Mouse (Mus musculus): ENCODE data around the gene Fmod.

The Fmod gene

GRCm38 (mm10) chr1:134037172-134037571 is at the start of gene Fmod:
Fmod (plus strand) TSS chr1:134037254.
- no peak for DNase-seq (ENCODE audit: low read depth, low spot score)

GRCm38 (mm10) chr1:133988845-133989244 is 48.2 kb upstream of the Fmod start:
- no peak for DNase-seq (ENCODE audit: low read depth, low spot score)

- no peak for DNase-seq (ENCODE audit: low read depth, low spot score)
These were observed 45.8 kb upstream of the Fmod start for GRCm38 (mm10) chr1:133991277-133991676.

- DNase-seq (ENCODE audit: low read depth, low spot score) = no peak
These were observed 31.6 kb upstream of the Fmod start for GRCm38 (mm10) chr1:134005490-134005889.

GRCm38 (mm10) chr1:134006105-134006764 is 30.8 kb upstream of the Fmod start:
- no peak for DNase-seq (ENCODE audit: low read depth, low spot score)

- peak; percentile 34 for DNase-seq (ENCODE audit: low read depth, low spot score)
These were observed 12.6 kb upstream of the Fmod start for GRCm38 (mm10) chr1:134024293-134024971.

GRCm38 (mm10) chr1:134025975-134026374 is 11.1 kb upstream of the Fmod start:
- no peak for DNase-seq (ENCODE audit: low read depth, low spot score)

GRCm38 (mm10) chr1:134026741-134027140 is 10.3 kb upstream of the Fmod start:
- DNase-seq (ENCODE audit: low read depth, low spot score) = peak; percentile 28

- DNase-seq (ENCODE audit: low read depth, low spot score) = no peak
These were observed 8.8 kb upstream of the Fmod start for GRCm38 (mm10) chr1:134028161-134028846.

GRCm38 (mm10) chr1:134036492-134036891 is 562 bp upstream of the Fmod start:
- DNase-seq (ENCODE audit: low read depth, low spot score) = no peak

- DNase-seq (ENCODE audit: low read depth, low spot score) = no peak
These were observed 1.3 kb downstream of the Fmod start for GRCm38 (mm10) chr1:134038336-134038735.

- no peak for DNase-seq (ENCODE audit: low read depth, low spot score)
These were observed 2.3 kb downstream of the Fmod start for GRCm38 (mm10) chr1:134039361-134039760.

GRCm38 (mm10) chr1:134041900-134042299 is 4.8 kb downstream of the Fmod start:
- no peak for DNase-seq (ENCODE audit: low read depth, low spot score)

GRCm38 (mm10) chr1:134042341-134042740 is 5.3 kb downstream of the Fmod start:
- no peak for DNase-seq (ENCODE audit: low read depth, low spot score)

- no peak for DNase-seq (ENCODE audit: low read depth, low spot score)
These were observed 7.8 kb downstream of the Fmod start for GRCm38 (mm10) chr1:134044805-134045204.

- DNase-seq (ENCODE audit: low read depth, low spot score) = peak; percentile 76
These were observed 8.9 kb downstream of the Fmod start for GRCm38 (mm10) chr1:134045971-134046370.

GRCm38 (mm10) chr1:134046387-134046786 is 9.3 kb downstream of the Fmod start:
- no peak for DNase-seq (ENCODE audit: low read depth, low spot score)

GRCm38 (mm10) chr1:134047431-134047830 is 10.4 kb downstream of the Fmod start:
- no peak for DNase-seq (ENCODE audit: low read depth, low spot score)

GRCm38 (mm10) chr1:134048759-134049158 is 11.7 kb downstream of the Fmod start:
- peak; percentile 69 for DNase-seq (ENCODE audit: low read depth, low spot score)

- no peak for DNase-seq (ENCODE audit: low read depth, low spot score)
These were observed 12.5 kb downstream of the Fmod start for GRCm38 (mm10) chr1:134049542-134049941.

GRCm38 (mm10) chr1:134053207-134053606 is 16.2 kb downstream of the Fmod start:
- no peak for DNase-seq (ENCODE audit: low read depth, low spot score)

- DNase-seq (ENCODE audit: low read depth, low spot score) = no peak
These were observed 18.0 kb downstream of the Fmod start for GRCm38 (mm10) chr1:134055058-134055457.

Measured in brain, embryonic 18.5 days (tissue).